Mouse (Mus musculus) liver, embryonic 15.5 days (tissue): ENCODE data around the gene Mxi1. TPM values are rescaled to one million over a fixed set of nuclear protein-coding genes. Genes with fewer than 3 reads are reported as not detected.
A peak's percentile ranks its signal among the peaks of the same experiment; 100 is the strongest.

Experiments
- ATAC-seq: fragments of 200-750 bp; cut with Nextera tagmentation; 2 replicates; pipeline ENCODE4 v1.8.0; 2017; ENCODE audit warnings: moderate number of reproducible peaks, mild to moderate bottlenecking, moderate library complexity; ENCODE audit not compliant: insufficient read depth
- H3K27ac ChIP-seq: fragments of 300-500 bp; sonication (generic); replicated peaks from 2 replicates; pipeline ENCODE4 v1.5.1; 2015; ENCODE audit warnings: mild to moderate bottlenecking, inconsistent platforms
- H3K27me3 ChIP-seq: fragments of 300-500 bp; sonication (generic); 2 replicates; pipeline ENCODE4 v1.6.1; 2015; ENCODE audit warnings: mild to moderate bottlenecking, inconsistent platforms
- H3K36me3 ChIP-seq: fragments of 300-500 bp; sonication (generic); replicated peaks from 2 replicates; pipeline ENCODE4 v1.6.1; 2015; ENCODE audit warnings: moderate library complexity, mild to moderate bottlenecking, inconsistent platforms
- H3K4me1 ChIP-seq: fragments of 300-500 bp; sonication (generic); replicated peaks from 2 replicates; pipeline ENCODE4 v1.6.1; 2015; ENCODE audit warnings: inconsistent platforms
- H3K4me2 ChIP-seq: fragments of 300-500 bp; sonication (generic); 2 replicates; pipeline ENCODE4 v1.6.1; 2015; ENCODE audit warnings: moderate library complexity, mild to moderate bottlenecking, inconsistent platforms
- H3K4me3 ChIP-seq: fragments of 300-500 bp; sonication (generic); replicated peaks from 2 replicates; pipeline ENCODE4 v1.5.1; 2015; ENCODE audit warnings: mild to moderate bottlenecking, inconsistent platforms
- H3K9ac ChIP-seq: fragments of 300-500 bp; sonication (generic); 2 replicates; pipeline ENCODE4 v1.6.1; 2015; ENCODE audit warnings: moderate library complexity, mild to moderate bottlenecking, inconsistent platforms
- H3K9me3 ChIP-seq: fragments of 300-500 bp; sonication (generic); replicated peaks from 2 replicates; pipeline ENCODE4 v1.6.1; 2016; ENCODE audit warnings: inconsistent platforms
- WGBS: fragments of 180-500 bp; shearing (Covaris S2); methylation state at CpG from one replicate; pipeline ENCODE4 v1.1.7; 2015; ENCODE audit warnings: mixed read lengths; ENCODE audit not compliant: insufficient replicate concordance; 5-methylcytosine and 5-hydroxymethylcytosine counted together
- polyA plus RNA-seq: library from polyadenylated mRNA; unstranded; fragments of >200 nt; fragmentation: Nextera tagmentation; extraction: Ambion mirVana; gene quantifications from 2 replicates; pipeline ENCODE4 v1.2.1, GENCODE M21; 2015

Mxi1 gene
- polyA plus RNA-seq, 1 experiment from 2014 or later: 34.8 TPM

DNA sequence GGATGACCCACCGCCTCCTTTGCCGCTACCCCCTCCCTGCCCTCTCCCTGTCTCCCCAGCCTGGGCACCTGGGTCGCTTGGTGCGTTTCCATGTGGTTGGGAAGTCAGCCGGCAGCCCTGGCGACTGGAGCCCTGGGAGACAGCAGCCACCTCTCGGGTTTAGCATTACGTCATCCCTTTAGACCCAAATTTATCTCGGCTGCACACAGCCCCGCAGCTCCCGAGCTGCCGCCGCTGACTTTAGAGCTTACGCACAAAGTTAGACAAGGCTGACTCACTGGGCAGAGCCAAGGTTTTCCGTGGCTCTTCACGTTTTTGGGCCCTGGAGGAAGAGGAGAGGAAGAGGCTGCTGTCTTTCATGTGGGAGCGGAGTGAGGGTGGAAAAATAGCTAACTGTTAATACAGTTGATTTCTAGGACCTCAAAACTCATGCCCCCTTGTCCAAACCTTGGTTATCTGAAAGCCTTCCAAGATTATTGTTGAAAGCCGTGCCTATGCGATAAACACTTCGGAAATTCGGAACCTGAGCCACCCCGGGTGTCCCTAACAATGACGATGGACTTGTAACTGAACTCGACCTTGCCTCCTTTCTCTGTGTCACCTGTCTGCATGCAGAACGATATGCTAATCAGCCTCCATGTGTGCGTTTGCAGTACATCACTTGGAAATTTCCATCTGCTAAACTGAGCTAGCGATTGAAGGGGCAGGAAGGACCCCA is 15.4 kb downstream of the Mxi1 start:
- H3K4me2 ChIP-seq: peak overlapping the region; percentile 88
- peak overlapping the region; percentile 58 for H3K4me3 ChIP-seq
- H3K27ac ChIP-seq: peak overlapping the region; percentile 99
- H3K9me3 ChIP-seq: no peaks in the 10 kb centered on the region
- ATAC-seq: peak; percentile 81
- H3K27me3 ChIP-seq: no peaks in the 10 kb centered on the region
- 6% methylated on average over 27 of the region's 27 CpGs for WGBS
- no peaks in the 10 kb centered on the region for H3K36me3 ChIP-seq
- peaks cover 84% of the 10 kb centered on the region for H3K4me1 ChIP-seq
- H3K9ac ChIP-seq: peak overlapping the region; percentile 87

DNA sequence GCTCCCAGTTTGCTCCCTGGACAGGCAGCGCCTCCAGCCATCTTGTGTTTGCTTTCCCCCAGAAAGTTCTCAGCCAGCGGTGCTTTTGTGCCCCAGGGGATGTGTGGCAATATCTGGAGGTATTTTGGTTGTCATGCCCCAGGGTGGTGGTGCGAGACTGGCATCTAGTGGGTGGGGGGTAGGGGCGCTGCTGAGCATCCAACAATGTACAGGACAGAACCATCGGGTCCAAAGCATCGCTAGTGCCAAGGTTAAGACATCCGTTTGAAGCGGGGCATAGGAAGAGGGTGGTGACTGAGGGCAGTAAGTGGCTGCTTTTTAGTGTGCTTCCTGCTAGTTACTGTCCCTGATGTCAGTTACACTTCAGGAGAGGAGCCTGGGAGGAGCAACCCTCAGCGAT is 17.8 kb downstream of the Mxi1 start:
- H3K4me3 ChIP-seq: no peak overlapping the region
- H3K9me3 ChIP-seq: no peaks in the 10 kb centered on the region
- peak overlapping the region; percentile 77 for H3K27ac ChIP-seq
- no peaks in the 10 kb centered on the region for H3K27me3 ChIP-seq
- peaks cover 87% of the 10 kb centered on the region for H3K4me1 ChIP-seq
- H3K4me2 ChIP-seq: peak overlapping the region; percentile 6; the same call in 1 of the 2 replicates
- no peak overlapping the region; the same call in 1 of the 2 replicates for H3K9ac ChIP-seq
- 69% methylated on average over 9 of the region's 9 CpGs for WGBS
- peaks cover 18% of the 10 kb centered on the region for H3K36me3 ChIP-seq
- ATAC-seq: no peak

DNA sequence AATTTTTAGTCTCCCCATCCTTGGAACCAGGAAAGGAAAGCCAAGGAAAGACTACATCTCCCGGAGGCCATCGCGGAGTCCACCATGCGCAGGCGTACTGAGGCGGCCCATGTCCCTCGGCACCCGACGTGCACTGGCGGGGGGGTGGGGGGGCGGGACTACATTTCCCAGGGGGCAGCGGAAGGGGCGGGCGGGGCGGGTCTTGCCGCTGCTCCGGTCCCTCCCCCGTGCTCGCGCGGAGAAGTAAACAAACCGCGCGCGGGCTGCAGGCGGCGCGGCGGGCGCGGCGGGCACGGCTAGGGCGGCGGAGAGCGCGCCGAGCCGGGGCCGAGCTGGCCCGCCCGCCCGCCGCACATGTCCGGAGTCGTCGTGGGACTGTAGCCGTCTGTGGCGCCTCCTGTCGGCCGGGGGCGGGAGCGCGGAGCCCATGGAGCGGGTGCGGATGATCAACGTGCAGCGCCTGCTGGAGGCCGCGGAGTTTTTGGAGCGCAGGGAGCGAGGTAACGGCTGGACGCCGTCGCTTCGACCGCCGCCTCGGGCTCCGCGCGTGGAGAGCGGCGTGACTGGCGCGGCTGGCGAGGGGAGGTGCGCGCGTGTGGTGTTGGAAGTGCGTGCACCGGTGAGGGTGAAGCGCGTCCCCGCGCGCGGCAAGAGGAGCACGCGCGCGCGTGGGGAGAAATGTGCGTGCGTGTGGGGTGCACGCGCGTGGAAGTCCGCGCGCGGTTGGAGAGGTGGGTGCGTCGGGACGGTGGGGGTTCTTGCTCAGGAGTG is 19.1 kb downstream of the Mxi1 start:
- Histone ChIP-seq H3K4me1 (peaks cover 82% of the 10 kb centered on the region), H3K9me3 (no peaks in the 10 kb centered on the region), H3K4me2 (peak overlapping the region; percentile 100), H3K36me3 (peaks cover 25% of the 10 kb centered on the region), H3K27ac (peak overlapping the region; percentile 87), H3K9ac (peak overlapping the region; percentile 90), H3K4me3 (peak overlapping the region; percentile 95), H3K27me3 (no peaks in the 10 kb centered on the region)
- peak; percentile 84 for ATAC-seq
- WGBS: under 1% methylated on average over 90 of the region's 106 CpGs

DNA sequence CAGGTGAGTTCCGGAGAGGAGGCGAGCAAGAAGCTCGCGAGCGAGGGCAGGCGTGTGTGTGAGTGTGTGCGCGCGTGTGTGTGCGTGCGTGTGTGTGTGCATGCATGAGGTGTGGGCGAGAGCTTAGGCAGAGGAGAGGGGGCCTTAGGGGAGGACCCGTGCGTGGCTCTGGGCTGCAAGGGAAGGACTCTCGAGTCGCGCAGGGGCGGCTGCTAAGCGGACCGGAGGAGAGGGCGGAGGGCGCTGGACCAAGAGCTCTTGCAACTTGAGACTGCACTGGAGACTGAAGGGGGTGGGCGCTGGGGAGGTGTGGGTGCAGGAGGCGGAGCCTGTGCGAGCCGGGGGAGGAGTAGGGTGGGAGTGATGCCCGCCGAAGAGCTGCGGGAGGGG is 19.7 kb downstream of the Mxi1 start:
- peak overlapping the region; percentile 95 for H3K4me3 ChIP-seq
- H3K27me3 ChIP-seq: no peaks in the 10 kb centered on the region
- H3K4me1 ChIP-seq: peaks cover 80% of the 10 kb centered on the region
- ATAC-seq: peak; percentile 5
- H3K4me2 ChIP-seq: peak overlapping the region; percentile 100
- peaks cover 31% of the 10 kb centered on the region for H3K36me3 ChIP-seq
- under 1% methylated on average over 29 of the region's 29 CpGs for WGBS
- peak overlapping the region; percentile 90 for H3K9ac ChIP-seq
- peak overlapping the region; percentile 87 for H3K27ac ChIP-seq
- H3K9me3 ChIP-seq: no peaks in the 10 kb centered on the region

DNA sequence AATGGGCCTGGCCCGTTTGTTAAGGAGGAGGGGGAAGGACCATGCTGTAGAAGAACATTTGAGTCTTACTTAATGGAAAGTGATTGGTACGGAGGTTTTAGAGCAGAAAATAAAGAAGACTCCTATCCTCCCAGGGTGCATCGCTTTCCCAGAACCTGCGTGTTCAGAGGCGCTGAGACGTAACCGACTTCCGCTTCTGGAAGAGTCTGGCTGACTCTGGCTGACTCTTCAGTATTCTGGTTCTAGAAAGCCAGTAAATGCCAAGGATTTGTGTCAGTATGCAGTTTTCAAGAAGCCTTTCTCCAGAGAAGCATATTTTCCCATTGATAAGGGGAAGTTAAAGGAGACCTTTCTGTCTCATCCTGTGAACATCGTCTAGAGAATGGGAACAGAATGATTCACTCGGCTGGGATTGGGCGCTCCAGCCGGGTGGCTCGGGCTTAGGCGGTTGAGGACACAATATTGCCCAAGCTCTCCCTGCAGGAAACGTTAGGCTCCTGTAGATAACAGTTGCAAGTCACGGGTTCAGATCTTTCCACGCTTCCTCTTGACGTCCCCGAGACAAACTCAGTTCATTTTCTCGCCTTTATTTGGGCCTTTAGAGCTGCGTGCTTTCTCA is 21.7 kb downstream of the Mxi1 start:
- no peaks in the 10 kb centered on the region for H3K27me3 ChIP-seq
- no peaks in the 10 kb centered on the region for H3K9me3 ChIP-seq
- no peak overlapping the region for H3K9ac ChIP-seq
- no peak for ATAC-seq
- peaks cover 62% of the 10 kb centered on the region for H3K4me1 ChIP-seq
- 65% methylated on average over 21 of the region's 21 CpGs for WGBS
- no peak overlapping the region for H3K4me3 ChIP-seq
- H3K36me3 ChIP-seq: peaks cover 43% of the 10 kb centered on the region
- peak overlapping the region; percentile 55; the same call in 1 of the 2 replicates for H3K27ac ChIP-seq
- 0 out of 2 replicates have a peak overlapping the region, but pooled peaks have one; percentile 0 for H3K4me2 ChIP-seq

DNA sequence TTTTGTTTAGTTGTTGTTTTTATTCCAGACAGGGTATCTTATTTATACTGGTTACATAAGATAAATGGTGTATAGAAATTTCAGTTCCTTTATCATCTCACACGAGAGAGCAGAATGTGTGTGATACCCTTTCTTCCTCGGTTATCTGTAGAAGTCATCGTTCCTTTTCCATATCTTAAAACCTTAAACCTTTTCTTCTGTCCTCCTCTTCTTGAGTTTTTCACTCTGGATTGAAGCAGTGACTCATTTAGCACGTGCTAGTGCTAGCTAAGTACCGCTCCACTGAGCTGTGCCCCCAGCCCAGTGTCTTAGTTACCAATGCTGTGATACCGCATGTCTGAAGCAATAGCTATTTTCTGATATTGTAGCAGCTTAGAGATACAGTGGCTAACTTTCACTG is 23.4 kb downstream of the Mxi1 start:
- Histone ChIP-seq H3K4me1 (peaks cover 45% of the 10 kb centered on the region), H3K27ac (no peak overlapping the region), H3K27me3 (no peaks in the 10 kb centered on the region), H3K36me3 (peaks cover 58% of the 10 kb centered on the region), H3K4me2 (no peak overlapping the region), H3K4me3 (no peak overlapping the region), H3K9ac (no peak overlapping the region), H3K9me3 (no peaks in the 10 kb centered on the region)
- no peak for ATAC-seq
- 43% methylated on average over 6 of the region's 6 CpGs for WGBS

DNA sequence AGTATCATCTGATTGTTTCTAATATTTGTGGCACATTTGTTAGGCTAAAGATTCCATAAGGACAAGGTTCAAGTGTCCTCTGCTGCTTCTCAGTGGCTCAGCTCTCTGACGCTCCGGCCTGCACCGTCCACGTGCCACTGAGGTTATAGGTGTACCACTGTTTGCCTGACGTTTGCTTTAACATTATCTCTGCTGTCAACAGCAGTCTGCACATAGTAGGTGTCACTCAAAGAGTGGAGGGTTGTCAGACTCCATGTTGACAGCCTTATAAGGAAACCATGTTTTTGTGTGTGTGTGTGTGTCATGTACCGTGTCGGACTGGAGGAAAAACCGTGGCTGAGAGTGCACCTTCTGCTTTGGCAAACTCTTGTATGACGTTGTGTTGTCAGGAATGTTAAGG is 24.9 kb downstream of the Mxi1 start:
- WGBS: 88% methylated on average over 9 of the region's 9 CpGs
- no peak overlapping the region for H3K4me3 ChIP-seq
- H3K9me3 ChIP-seq: no peaks in the 10 kb centered on the region
- H3K27ac ChIP-seq: no peak overlapping the region
- H3K4me2 ChIP-seq: no peak overlapping the region
- peaks cover 40% of the 10 kb centered on the region for H3K4me1 ChIP-seq
- peaks cover 60% of the 10 kb centered on the region for H3K36me3 ChIP-seq
- no peaks in the 10 kb centered on the region for H3K27me3 ChIP-seq
- ATAC-seq: no peak
- H3K9ac ChIP-seq: no peak overlapping the region

DNA sequence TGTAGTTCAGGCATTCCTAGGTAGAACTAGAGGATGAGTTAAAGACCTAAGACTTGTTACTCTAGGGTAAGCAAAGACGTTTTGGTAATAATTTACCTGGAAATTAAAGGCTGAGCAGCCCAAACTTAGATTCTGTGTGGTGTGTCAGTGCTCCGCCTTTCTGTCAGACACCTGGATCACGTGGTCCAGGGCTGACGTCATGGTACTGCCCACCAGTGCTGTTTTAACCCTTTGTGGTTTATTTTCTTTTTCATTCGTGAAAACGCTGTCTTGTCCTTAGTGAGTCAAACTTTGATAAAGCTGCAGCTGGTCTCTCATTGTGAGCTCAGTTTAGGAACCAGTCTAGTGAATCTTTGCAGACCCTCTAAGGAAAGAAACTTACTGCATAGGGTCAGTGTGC is 30.1 kb downstream of the Mxi1 start:
- no peak overlapping the region for H3K4me3 ChIP-seq
- WGBS: 23% methylated on average over 6 of the region's 6 CpGs
- H3K4me2 ChIP-seq: no peak overlapping the region
- peaks cover 15% of the 10 kb centered on the region; the same call in 1 of the 2 replicates for H3K4me1 ChIP-seq
- peaks cover 30% of the 10 kb centered on the region for H3K36me3 ChIP-seq
- H3K27me3 ChIP-seq: no peaks in the 10 kb centered on the region
- no peaks in the 10 kb centered on the region for H3K9me3 ChIP-seq
- no peak overlapping the region for H3K9ac ChIP-seq
- no peak for ATAC-seq
- no peak overlapping the region for H3K27ac ChIP-seq

DNA sequence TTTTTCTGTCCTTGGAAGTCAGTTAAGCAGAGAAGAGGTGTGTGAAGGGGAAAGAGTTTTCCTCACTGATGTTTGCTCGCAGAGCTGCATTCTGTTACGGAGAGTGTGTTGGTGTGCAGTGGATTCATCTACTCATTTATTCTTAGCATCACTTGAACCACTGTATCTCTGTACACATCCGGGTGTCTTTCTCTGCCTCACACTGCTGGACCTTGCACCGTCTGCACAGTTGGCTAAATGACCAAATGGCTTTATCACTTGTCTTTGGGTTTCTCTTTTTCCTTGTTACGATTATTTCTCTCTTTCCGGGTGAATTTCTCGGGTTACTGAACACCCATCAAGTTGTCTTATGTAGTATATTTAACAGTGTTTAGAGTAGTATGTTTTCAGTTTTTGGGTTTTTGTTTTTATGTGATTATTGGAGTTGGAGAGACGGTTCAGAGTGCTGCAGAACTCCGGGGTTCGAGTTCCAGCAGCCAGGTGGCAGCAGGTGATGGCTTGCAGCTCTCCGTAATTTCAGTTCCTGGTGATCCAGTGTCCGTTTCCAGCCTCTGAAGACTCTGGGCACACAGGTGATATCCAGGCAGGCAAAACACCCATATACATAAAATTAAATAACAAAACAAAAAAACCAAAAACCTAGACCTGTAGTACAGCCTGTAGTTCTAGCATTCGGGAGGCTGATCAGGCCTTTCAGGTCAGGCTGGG is 33.0 kb downstream of the Mxi1 start:
- Histone ChIP-seq H3K9me3 (no peaks in the 10 kb centered on the region), H3K36me3 (peaks cover 21% of the 10 kb centered on the region), H3K9ac (no peak overlapping the region), H3K4me3 (no peak overlapping the region), H3K27ac (no peak overlapping the region), H3K27me3 (no peaks in the 10 kb centered on the region), H3K4me1 (peaks cover 15% of the 10 kb centered on the region; the same call in 1 of the 2 replicates), H3K4me2 (no peak overlapping the region)
- WGBS: 85% methylated on average over 13 of the region's 13 CpGs
- ATAC-seq: no peak

DNA sequence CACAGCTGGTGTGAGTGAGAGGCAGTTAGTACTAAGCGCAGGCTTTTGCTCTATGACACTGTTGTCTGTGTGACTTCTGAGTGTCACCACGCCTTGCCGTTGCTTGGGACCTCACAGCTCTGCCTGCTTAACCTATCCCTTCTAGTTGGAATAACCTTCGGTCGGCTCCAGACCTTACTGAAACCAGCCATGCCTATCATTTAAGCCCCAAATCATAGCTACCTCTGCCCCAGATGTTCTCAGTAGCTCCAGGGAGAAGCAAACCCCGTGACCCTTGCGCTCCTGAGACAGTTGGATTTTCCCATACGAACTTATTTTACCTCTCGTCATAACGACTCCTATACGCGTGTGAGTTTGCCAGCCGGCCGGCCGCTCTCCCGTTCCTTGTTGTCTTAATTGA is 33.7 kb downstream of the Mxi1 start:
- Histone ChIP-seq H3K27me3 (no peaks in the 10 kb centered on the region), H3K4me3 (no peak overlapping the region), H3K4me2 (peak overlapping the region; percentile 39), H3K27ac (no peak overlapping the region), H3K9me3 (no peaks in the 10 kb centered on the region), H3K4me1 (peaks cover 15% of the 10 kb centered on the region; the same call in 1 of the 2 replicates), H3K9ac (no peak overlapping the region), H3K36me3 (peaks cover 16% of the 10 kb centered on the region)
- no peak for ATAC-seq
- 90% methylated on average over 16 of the region's 16 CpGs for WGBS
